Mouse (Mus musculus): ENCODE data around the gene Smtnl2. TPM values are rescaled to one million over a fixed set of nuclear protein-coding genes. Genes with fewer than 3 reads are reported as not detected.
"Not testable (repeated sequence)": the region's sequence is repeated elsewhere in the genome, so short reads cannot be mapped to it uniquely, and the experiment has no call there.

The Smtnl2 gene
- total RNA-seq, 2 experiments from 2014 or later: 0.68 to 1.5 TPM

- intact Hi-C loops (cut with DNase I): no loop called here
- DNase-seq (ENCODE audit: low spot score in 2 of 2): no peak
Observed at GRCm38 (mm10) chr11:72369904-72370672, 41.4 kb downstream of the Smtnl2 start.

- DNase-seq (ENCODE audit: low spot score in 2 of 2): no peak
- intact Hi-C loops (cut with DNase I): no loop called here
Observed at GRCm38 (mm10) chr11:72367934-72368674, 43.4 kb downstream of the Smtnl2 start.

DNA sequence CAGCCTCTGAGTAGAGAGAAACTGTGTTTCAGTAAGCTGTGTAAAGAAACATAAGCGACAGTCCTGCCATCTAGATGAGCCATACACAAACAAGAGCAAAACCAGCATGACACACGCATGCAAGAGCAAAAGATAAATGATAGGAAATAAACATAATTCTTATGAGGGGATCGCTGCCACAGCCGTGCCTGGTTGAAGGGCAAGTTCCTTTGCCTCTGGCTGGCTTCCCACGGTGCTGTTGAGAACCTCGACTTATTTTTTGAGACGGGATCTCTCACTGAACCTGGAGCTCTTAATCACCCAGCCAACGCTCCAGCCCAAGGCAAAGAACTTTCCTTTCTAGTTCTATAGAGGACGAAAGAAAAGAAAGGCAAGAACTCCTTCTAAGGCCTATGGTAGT is 45.4 kb downstream of the Smtnl2 start:
- intact Hi-C loops (cut with DNase I): no loop called here
- DNase-seq (ENCODE audit: low spot score in 2 of 2): no peak

DNA sequence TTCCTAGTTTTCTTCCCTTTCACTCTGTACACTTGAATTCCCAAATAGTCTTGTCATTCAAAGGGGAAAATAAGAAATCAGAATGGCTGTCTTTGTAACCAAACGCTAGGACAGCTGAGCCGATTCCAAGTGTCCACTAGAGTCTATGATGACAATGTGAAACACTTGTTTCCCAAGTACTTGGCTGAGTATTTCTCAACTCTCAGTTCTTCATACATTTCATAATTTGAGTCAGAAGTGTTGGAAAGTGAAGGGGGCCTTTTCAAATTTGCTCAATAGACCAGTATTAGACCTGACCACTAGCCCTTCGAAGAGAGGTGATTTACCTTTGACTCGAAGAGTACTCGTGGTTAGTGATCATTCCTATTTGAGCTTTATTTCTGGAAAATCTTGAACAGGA is 47.0 kb downstream of the Smtnl2 start:
- no peak for DNase-seq (ENCODE audit: low spot score in 2 of 2)
- intact Hi-C loops (cut with DNase I): no loop called here

GRCm38 (mm10) chr11:72363523-72364240 is 47.8 kb downstream of the Smtnl2 start:
- DNase-seq (ENCODE audit: low spot score in 2 of 2): no peak
- intact Hi-C loops (cut with DNase I): no loop called here

- no peak for DNase-seq (ENCODE audit: low spot score in 2 of 2)
Observed at GRCm38 (mm10) chr11:72362347-72362741, 49.2 kb downstream of the Smtnl2 start, which contains the start of gene Tekt1. TSS of gene Tekt1 (minus strand) at chr11:72362442.

GRCm38 (mm10) chr11:72361385-72362346 is 49.8 kb downstream of the Smtnl2 start:
- DNase-seq (ENCODE audit: low spot score in 2 of 2): peak; percentile 59 to 72

More at GRCm38 (mm10) chr11:72362347-72362741, 49.2 kb downstream of the Smtnl2 start, which contains the start of gene Tekt1:
- intact Hi-C loops (cut with DNase I): no loop called here

DNA sequence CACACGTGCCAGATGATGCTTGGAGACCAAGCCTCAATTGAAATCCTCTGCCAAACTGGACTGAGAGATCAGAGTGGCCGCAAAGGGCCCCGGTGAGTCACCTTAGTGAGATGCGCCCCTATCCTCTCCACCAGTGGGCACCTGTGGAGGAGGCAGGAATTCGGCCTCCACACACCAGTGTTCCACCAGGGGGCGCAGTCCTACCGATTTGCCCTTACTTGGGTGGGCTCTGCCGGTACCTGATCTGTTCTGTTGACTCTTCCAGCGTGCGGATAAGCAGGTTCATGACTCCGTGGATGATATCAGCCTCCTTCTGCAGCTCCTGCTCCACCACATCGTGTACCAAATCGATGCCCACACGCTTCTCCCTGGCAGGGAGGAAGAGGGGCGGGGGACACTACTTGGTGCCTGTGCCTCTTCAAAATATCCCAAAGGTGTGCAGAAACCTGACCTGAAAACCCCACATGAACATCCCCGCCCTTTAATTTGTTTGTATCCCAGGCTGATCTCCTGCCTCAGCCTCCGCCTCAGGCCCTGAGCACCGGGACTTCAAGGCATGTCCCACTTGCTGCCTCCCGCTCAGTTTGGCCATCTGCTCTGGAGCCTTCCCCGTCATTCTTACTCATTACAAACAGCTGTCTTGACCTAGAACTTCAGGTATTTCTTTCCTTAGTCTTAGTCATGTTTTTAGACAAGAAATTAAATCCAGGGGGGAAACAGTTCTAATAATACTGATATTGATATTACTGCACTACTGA is 56.4 kb downstream of the Smtnl2 start:
- intact Hi-C loops (cut with DNase I): loop anchor here (2.0 kb wide), 1 partner anchor 74 kb away; no protein-coding TSS in a partner anchor
- DNase-seq (ENCODE audit: low spot score in 2 of 2): peak; percentile 32 to 49

More at GRCm38 (mm10) chr11:72361385-72362346, 49.8 kb downstream of the Smtnl2 start:
- intact Hi-C loops (cut with DNase I): no loop called here

GRCm38 (mm10) chr11:72353186-72353585 is 58.3 kb downstream of the Smtnl2 start:
- intact Hi-C loops (cut with DNase I): no loop called here
- no peak for DNase-seq (ENCODE audit: low spot score in 2 of 2)

GRCm38 (mm10) chr11:72352272-72352671 is 59.2 kb downstream of the Smtnl2 start:
- intact Hi-C loops (cut with DNase I): no loop called here
- no peak for DNase-seq (ENCODE audit: low spot score in 2 of 2)

DNA sequence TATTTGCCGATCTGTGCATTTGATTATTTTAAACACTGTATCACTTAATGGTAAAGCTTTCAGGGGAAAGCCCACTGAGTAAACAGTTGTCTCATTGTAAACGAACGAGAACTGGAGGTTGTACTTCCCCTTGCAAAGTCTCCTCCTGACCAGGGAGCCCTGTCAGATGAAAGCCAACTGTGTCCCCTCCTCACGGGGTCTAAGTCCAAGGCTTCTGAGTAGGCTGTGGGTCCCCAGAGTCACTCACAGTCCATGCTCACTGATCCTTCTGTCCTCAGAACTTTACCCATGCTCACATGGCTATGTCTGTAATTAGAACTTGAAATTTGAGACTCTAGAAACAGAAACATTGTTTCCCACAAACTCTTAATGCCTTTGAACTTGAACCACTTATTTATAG is 61.9 kb downstream of the Smtnl2 start:
- intact Hi-C loops (cut with DNase I): no loop called here

DNA sequence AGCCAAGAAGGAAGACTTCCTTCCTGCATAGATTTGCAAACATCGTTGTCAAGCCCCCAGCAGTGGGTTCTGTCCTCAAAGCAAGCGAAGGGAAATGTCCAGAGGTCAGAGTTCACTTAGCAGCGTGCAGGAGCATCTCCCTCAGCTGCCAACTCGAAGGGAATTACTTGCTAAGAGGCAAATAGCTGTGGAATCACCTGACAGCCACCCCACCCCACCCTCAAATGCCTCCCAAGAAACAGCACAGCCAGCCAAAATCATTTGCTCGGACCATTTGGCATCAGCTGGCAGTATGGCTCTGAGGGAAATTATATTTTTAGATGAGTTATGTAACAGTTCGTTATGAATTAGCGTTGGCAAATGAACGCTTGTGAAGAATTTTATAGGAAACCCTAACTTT is 62.5 kb downstream of the Smtnl2 start:
- intact Hi-C loops (cut with DNase I): no loop called here
- DNase-seq (ENCODE audit: low spot score in 2 of 2): no peak

More for the DNA sequence above, 61.9 kb downstream of the Smtnl2 start:
- DNase-seq (ENCODE audit: low spot score in 2 of 2): no peak

DNA sequence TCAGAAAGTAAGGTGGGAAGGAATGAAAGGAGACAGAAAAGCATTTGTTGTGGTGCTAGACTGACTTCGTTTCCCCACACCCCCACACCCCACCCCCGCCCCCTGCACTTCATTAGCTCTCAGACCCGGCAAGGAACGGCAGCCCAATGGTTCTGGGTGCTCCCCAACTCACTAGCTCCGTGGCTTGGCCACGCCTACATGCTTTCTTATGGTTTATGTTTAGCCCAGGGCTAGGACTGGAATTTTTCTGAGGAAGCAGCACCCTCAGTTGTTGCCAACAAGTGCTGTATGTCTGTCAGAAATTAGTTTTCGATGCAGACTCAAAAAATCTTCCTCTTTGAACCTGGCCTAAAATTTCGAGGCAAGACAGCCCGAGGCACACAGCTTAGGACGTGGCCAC is 63.0 kb downstream of the Smtnl2 start:
- intact Hi-C loops (cut with DNase I): no loop called here
- no peak for DNase-seq (ENCODE audit: low spot score in 2 of 2)

DNA sequence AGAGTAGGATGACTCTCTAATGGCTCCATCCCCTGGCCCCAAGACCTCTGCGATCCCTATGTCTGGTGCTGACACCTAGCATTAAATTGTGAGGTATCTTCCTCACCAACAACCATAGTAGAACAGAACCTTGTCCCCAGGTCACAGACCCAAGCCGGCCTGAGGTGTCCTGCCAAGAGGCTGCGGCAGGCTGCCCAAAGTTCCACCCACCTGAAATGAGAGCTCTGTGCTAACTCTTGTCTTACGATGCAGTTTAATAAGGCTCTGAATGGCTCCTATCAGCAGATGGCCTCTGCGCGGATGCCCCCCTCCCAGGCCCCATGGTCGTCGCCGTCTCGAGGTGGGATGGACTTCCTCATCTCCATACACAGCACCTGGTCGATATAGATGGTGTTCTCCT is 67.0 kb downstream of the Smtnl2 start:
- no peak for DNase-seq (ENCODE audit: low spot score in 2 of 2)
- intact Hi-C loops (cut with DNase I): loop anchor here (5.0 kb wide), 2 partner anchors 117 to 218 kb away; no protein-coding TSS in a partner anchor

GRCm38 (mm10) chr11:72343904-72344303 is 67.6 kb downstream of the Smtnl2 start:
- DNase-seq (ENCODE audit: low spot score in 2 of 2): peak in 1 of 2 experiments; percentile 35

GRCm38 (mm10) chr11:72343238-72343625 is 68.3 kb downstream of the Smtnl2 start:
- DNase-seq (ENCODE audit: low spot score in 2 of 2): not testable (repeated sequence)
- intact Hi-C loops (cut with DNase I): loop anchor here (2.0 to 5.0 kb wide), 3 partner anchors 86 to 219 kb away; no protein-coding TSS in a partner anchor

More at GRCm38 (mm10) chr11:72343904-72344303, 67.6 kb downstream of the Smtnl2 start:
- intact Hi-C loops (cut with DNase I): loop anchor here (2.0 to 5.0 kb wide), 3 partner anchors 85 to 218 kb away; no protein-coding TSS in a partner anchor

DNA sequence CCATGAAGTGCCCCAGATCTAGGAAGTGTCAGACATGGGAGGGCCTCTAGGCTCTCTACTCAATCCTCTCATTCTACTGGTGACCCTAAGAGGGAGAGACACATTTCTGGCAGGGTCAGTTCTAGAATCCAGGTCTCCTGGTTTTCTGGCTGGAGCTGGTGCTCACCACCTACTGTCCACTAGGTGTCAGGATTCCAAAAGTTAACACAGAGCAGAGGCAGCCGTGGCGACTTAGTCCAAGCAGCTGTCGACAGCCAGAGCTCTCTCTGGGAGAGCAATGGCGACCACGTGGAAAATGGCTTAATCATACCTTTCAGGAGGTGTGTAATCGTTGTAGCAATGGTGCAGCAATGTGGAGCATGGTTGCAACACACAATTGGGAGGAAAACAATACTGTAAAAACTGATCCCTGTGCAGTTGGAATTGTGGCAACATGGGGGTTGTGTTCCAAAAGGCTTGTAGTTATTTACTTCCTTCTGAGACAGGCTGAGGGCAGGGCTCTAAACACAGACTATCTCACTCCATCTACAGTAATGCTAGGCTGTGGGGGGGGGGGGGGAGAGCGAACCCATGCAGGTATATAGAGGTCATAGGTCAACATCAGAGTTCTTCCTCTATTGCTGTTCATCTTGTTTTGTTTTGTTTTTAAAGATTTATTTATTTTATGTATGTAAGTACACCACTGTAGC is 68.8 kb downstream of the Smtnl2 start:
- intact Hi-C loops (cut with DNase I): loop anchor here (2.0 to 5.0 kb wide), 3 partner anchors 86 to 220 kb away; no protein-coding TSS in a partner anchor
- peak; percentile 52 to 66 for DNase-seq (ENCODE audit: low spot score in 2 of 2)
